Mouse (Mus musculus): Measurements from ENCODE around the gene Ifi27l2b. TPM values are rescaled to one million over a fixed set of nuclear protein-coding genes. Genes with fewer than 3 reads are reported as not detected.
A peak's percentile ranks its signal among the peaks of the same experiment; 100 is the strongest.

Ifi27l2b gene
- 9.2 and 10.2 TPM in 2 replicates for polyA plus RNA-seq (2015; fragmentation: Nextera tagmentation; extraction: Ambion mirVana)

GRCm38 (mm10) chr12:103457140-103457539, at the start of gene Ifi27l2b:
Ifi27l2b (minus strand) TSS chr12:103457223.
- no peaks in the 10 kb centered on the region for H3K9me3 ChIP-seq (replicated peaks; ENCODE audit: control insufficient read depth, low read length)
- WGBS, result 52% methylated on average over 3 of the region's 3 CpGs
- H3K27me3 ChIP-seq (ENCODE audit: control insufficient read depth, insufficient read depth, low read length), result no peaks in the 10 kb centered on the region
- no peaks in the 10 kb centered on the region for H3K36me3 ChIP-seq (ENCODE audit: control insufficient read depth, insufficient read depth, low read length)
- peak; percentile 86 for ATAC-seq (ENCODE audit: insufficient read depth, low FRiP score)
- no peak within 1 kb of the TSS for H3K27ac ChIP-seq (ENCODE audit: low read length)
- no peak within 1 kb of the TSS for H3K4me3 ChIP-seq (replicated peaks; ENCODE audit: low read length)
- no peak within 1 kb of the TSS for H3K4me2 ChIP-seq (ENCODE audit: low read depth, low read length)
- H3K9ac ChIP-seq (ENCODE audit: low read length), result no peak within 1 kb of the TSS
- H3K4me1 ChIP-seq (ENCODE audit: control insufficient read depth, insufficient read depth, low read length), result no peaks in the 10 kb centered on the region

GRCm38 (mm10) chr12:103504402-103504801, 47.4 kb upstream of the Ifi27l2b start:
- H3K4me2 ChIP-seq (ENCODE audit: low read depth, low read length), result no peak overlapping the region
- H3K4me3 ChIP-seq (replicated peaks; ENCODE audit: low read length), result no peak overlapping the region
- H3K9me3 ChIP-seq (replicated peaks; ENCODE audit: control insufficient read depth, low read length), result no peaks in the 10 kb centered on the region
- no peaks in the 10 kb centered on the region for H3K36me3 ChIP-seq (ENCODE audit: control insufficient read depth, insufficient read depth, low read length)
- no peak overlapping the region for H3K9ac ChIP-seq (ENCODE audit: low read length)
- H3K4me1 ChIP-seq (ENCODE audit: control insufficient read depth, insufficient read depth, low read length), result no peaks in the 10 kb centered on the region
- 0 out of 2 replicates have a peak overlapping the region, but pooled peaks have one; percentile 1 for H3K27ac ChIP-seq (ENCODE audit: low read length)
- no peaks in the 10 kb centered on the region for H3K27me3 ChIP-seq (ENCODE audit: control insufficient read depth, insufficient read depth, low read length)
- 69% methylated on average over 3 of the region's 3 CpGs for WGBS
- ATAC-seq (ENCODE audit: insufficient read depth, low FRiP score), result peak; percentile 69; the same call in 1 of the 2 replicates

DNA sequence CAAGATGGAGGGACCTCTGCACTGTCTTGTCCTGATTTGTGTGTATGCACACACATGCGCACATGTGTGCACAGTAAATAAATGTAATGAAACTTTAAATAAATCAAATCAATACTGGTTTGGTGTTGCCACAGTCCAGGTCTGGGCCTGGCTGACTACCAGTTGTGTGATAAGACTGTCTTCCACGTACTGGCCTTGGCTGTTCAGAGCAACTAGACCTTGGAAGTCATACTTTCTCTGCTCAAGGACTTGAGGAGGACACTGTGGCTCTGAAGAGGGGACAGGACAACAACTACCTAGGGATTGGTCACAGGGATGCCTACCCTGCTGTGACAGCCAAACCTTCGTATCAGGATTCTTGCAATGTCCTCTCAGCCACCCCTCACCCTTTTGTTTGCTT, 46.3 kb upstream of the Ifi27l2b start:
- no peak overlapping the region for H3K27ac ChIP-seq (ENCODE audit: low read length)
- no peaks in the 10 kb centered on the region for H3K4me1 ChIP-seq (ENCODE audit: control insufficient read depth, insufficient read depth, low read length)
- 66% methylated on average over 3 of the region's 3 CpGs for WGBS
- no peak overlapping the region for H3K4me3 ChIP-seq (replicated peaks; ENCODE audit: low read length)
- H3K9ac ChIP-seq (ENCODE audit: low read length), result no peak overlapping the region
- no peaks in the 10 kb centered on the region for H3K9me3 ChIP-seq (replicated peaks; ENCODE audit: control insufficient read depth, low read length)
- no peaks in the 10 kb centered on the region for H3K36me3 ChIP-seq (ENCODE audit: control insufficient read depth, insufficient read depth, low read length)
- ATAC-seq (ENCODE audit: insufficient read depth, low FRiP score), result no peak
- no peaks in the 10 kb centered on the region for H3K27me3 ChIP-seq (ENCODE audit: control insufficient read depth, insufficient read depth, low read length)
- no peak overlapping the region for H3K4me2 ChIP-seq (ENCODE audit: low read depth, low read length)

DNA sequence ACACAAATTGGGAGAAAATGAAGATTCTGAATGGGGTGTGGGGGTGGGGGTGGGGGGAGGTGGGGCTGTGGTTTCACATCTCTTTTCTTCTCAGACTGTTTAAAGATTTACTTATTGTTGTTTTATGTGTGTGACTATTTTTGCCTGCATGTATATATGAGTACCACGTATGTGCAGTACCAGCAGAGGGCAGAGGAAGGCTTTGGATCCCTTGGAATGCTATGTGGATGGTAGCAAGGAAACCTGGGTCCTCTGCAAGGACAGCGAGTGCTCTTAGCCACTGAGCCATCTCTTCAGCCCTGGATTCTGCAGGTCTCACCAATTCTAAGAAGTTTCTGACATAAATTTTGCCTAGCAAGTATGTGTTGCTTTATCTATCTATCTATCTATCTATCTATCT, 42.2 kb upstream of the Ifi27l2b start:
- ATAC-seq (ENCODE audit: insufficient read depth, low FRiP score), result no peak
- no peaks in the 10 kb centered on the region for H3K27me3 ChIP-seq (ENCODE audit: control insufficient read depth, insufficient read depth, low read length)
- no peaks in the 10 kb centered on the region for H3K36me3 ChIP-seq (ENCODE audit: control insufficient read depth, insufficient read depth, low read length)
- WGBS, result 79% methylated on average over 2 of the region's 2 CpGs
- no peak overlapping the region for H3K4me3 ChIP-seq (replicated peaks; ENCODE audit: low read length)
- H3K4me2 ChIP-seq (ENCODE audit: low read depth, low read length), result no peak overlapping the region
- no peaks in the 10 kb centered on the region for H3K4me1 ChIP-seq (ENCODE audit: control insufficient read depth, insufficient read depth, low read length)
- no peak overlapping the region for H3K27ac ChIP-seq (ENCODE audit: low read length)
- no peaks in the 10 kb centered on the region for H3K9me3 ChIP-seq (replicated peaks; ENCODE audit: control insufficient read depth, low read length)
- H3K9ac ChIP-seq (ENCODE audit: low read length), result no peak overlapping the region

- no peaks in the 10 kb centered on the region for H3K4me1 ChIP-seq (ENCODE audit: control insufficient read depth, insufficient read depth, low read length)
- ATAC-seq (ENCODE audit: insufficient read depth, low FRiP score), result no peak
- WGBS, result 61% methylated on average over 5 of the region's 5 CpGs
- no peak overlapping the region for H3K4me2 ChIP-seq (ENCODE audit: low read depth, low read length)
- no peaks in the 10 kb centered on the region for H3K27me3 ChIP-seq (ENCODE audit: control insufficient read depth, insufficient read depth, low read length)
- no peak overlapping the region for H3K27ac ChIP-seq (ENCODE audit: low read length)
- H3K36me3 ChIP-seq (ENCODE audit: control insufficient read depth, insufficient read depth, low read length), result no peaks in the 10 kb centered on the region
- H3K9ac ChIP-seq (ENCODE audit: low read length), result no peak overlapping the region
- H3K4me3 ChIP-seq (replicated peaks; ENCODE audit: low read length), result no peak overlapping the region
- no peaks in the 10 kb centered on the region for H3K9me3 ChIP-seq (replicated peaks; ENCODE audit: control insufficient read depth, low read length)
Observed at GRCm38 (mm10) chr12:103498768-103499167, 41.7 kb upstream of the Ifi27l2b start.

GRCm38 (mm10) chr12:103494486-103494885, 37.5 kb upstream of the Ifi27l2b start:
- no peaks in the 10 kb centered on the region for H3K36me3 ChIP-seq (ENCODE audit: control insufficient read depth, insufficient read depth, low read length)
- H3K9me3 ChIP-seq (replicated peaks; ENCODE audit: control insufficient read depth, low read length), result no peaks in the 10 kb centered on the region
- no peak for ATAC-seq (ENCODE audit: insufficient read depth, low FRiP score)
- no peak overlapping the region for H3K4me3 ChIP-seq (replicated peaks; ENCODE audit: low read length)
- no peaks in the 10 kb centered on the region for H3K4me1 ChIP-seq (ENCODE audit: control insufficient read depth, insufficient read depth, low read length)
- H3K9ac ChIP-seq (ENCODE audit: low read length), result no peak overlapping the region
- H3K27me3 ChIP-seq (ENCODE audit: control insufficient read depth, insufficient read depth, low read length), result no peaks in the 10 kb centered on the region
- no peak overlapping the region for H3K27ac ChIP-seq (ENCODE audit: low read length)
- 16% methylated on average over 6 of the region's 6 CpGs for WGBS
- no peak overlapping the region for H3K4me2 ChIP-seq (ENCODE audit: low read depth, low read length)

- Histone ChIP-seq H3K9ac (ENCODE audit: low read length) (no peak overlapping the region), H3K4me2 (ENCODE audit: low read depth, low read length) (no peak overlapping the region), H3K27me3 (ENCODE audit: control insufficient read depth, insufficient read depth, low read length) (no peaks in the 10 kb centered on the region), H3K9me3 (replicated peaks; ENCODE audit: control insufficient read depth, low read length) (no peaks in the 10 kb centered on the region), H3K27ac (ENCODE audit: low read length) (no peak overlapping the region), H3K4me3 (replicated peaks; ENCODE audit: low read length) (no peak overlapping the region), H3K4me1 (ENCODE audit: control insufficient read depth, insufficient read depth, low read length) (no peaks in the 10 kb centered on the region), H3K36me3 (ENCODE audit: control insufficient read depth, insufficient read depth, low read length) (no peaks in the 10 kb centered on the region)
- 34% methylated on average over 5 of the region's 5 CpGs for WGBS
- peak; percentile 45; the same call in 1 of the 2 replicates for ATAC-seq (ENCODE audit: insufficient read depth, low FRiP score)
Observed at GRCm38 (mm10) chr12:103492767-103493166, 35.7 kb upstream of the Ifi27l2b start.

GRCm38 (mm10) chr12:103491091-103491730, 34.2 kb upstream of the Ifi27l2b start:
- H3K4me2 ChIP-seq (ENCODE audit: low read depth, low read length), result no peak overlapping the region
- H3K27me3 ChIP-seq (ENCODE audit: control insufficient read depth, insufficient read depth, low read length), result no peaks in the 10 kb centered on the region
- no peak for ATAC-seq (ENCODE audit: insufficient read depth, low FRiP score)
- no peaks in the 10 kb centered on the region for H3K4me1 ChIP-seq (ENCODE audit: control insufficient read depth, insufficient read depth, low read length)
- H3K27ac ChIP-seq (ENCODE audit: low read length), result no peak overlapping the region
- H3K9me3 ChIP-seq (replicated peaks; ENCODE audit: control insufficient read depth, low read length), result no peaks in the 10 kb centered on the region
- no peak overlapping the region for H3K9ac ChIP-seq (ENCODE audit: low read length)
- no peak overlapping the region for H3K4me3 ChIP-seq (replicated peaks; ENCODE audit: low read length)
- H3K36me3 ChIP-seq (ENCODE audit: control insufficient read depth, insufficient read depth, low read length), result no peaks in the 10 kb centered on the region
- 69% methylated on average over 3 of the region's 3 CpGs for WGBS

- 61% methylated on average over 2 of the region's 2 CpGs for WGBS
- ATAC-seq (ENCODE audit: insufficient read depth, low FRiP score), result peak; percentile 25; the same call in 1 of the 2 replicates
- Histone ChIP-seq H3K4me3 (replicated peaks; ENCODE audit: low read length) (no peak overlapping the region), H3K4me1 (ENCODE audit: control insufficient read depth, insufficient read depth, low read length) (no peaks in the 10 kb centered on the region), H3K36me3 (ENCODE audit: control insufficient read depth, insufficient read depth, low read length) (no peaks in the 10 kb centered on the region), H3K9ac (ENCODE audit: low read length) (no peak overlapping the region), H3K4me2 (ENCODE audit: low read depth, low read length) (no peak overlapping the region), H3K27me3 (ENCODE audit: control insufficient read depth, insufficient read depth, low read length) (no peaks in the 10 kb centered on the region), H3K27ac (ENCODE audit: low read length) (no peak overlapping the region), H3K9me3 (replicated peaks; ENCODE audit: control insufficient read depth, low read length) (no peaks in the 10 kb centered on the region)
Observed at GRCm38 (mm10) chr12:103487750-103488149, 30.7 kb upstream of the Ifi27l2b start.
